Mouse (Mus musculus) ES-Bruce4 (cell line): ENCODE measurements around the gene C530008M17Rik.

Source experiments
- CTCF ChIP-seq: IDR thresholded peaks from one replicate; pipeline ENCODE4 v1.8.1; 2011; ENCODE audit warnings: low read depth, low read length
- POLR2A ChIP-seq: IDR thresholded peaks from one replicate; pipeline ENCODE4 v1.8.1; 2011; ENCODE audit warnings: low read length; ENCODE audit not compliant: insufficient read depth

DNA sequence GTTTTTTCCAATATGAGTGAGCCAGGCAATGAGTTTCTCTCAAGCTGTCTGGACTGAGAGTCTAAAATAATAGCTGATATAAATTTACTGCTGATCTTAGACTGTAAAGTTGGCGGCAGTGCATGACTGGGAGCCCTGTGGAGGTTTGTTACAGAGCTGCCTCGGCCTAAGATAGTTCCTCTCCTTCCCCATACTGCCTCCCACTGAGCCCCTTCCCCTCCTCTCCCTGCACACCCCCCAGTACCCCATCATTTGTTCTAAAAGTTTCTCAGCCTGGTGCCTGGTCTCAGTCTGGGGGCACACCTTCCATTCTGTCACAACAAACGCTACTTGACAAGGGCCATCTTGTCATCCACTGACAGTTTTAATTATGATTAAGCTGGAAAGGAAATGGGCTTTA lies 63.6 kb downstream of the C530008M17Rik start:
- no peak for TF ChIP-seq CTCF
- TF ChIP-seq POLR2A = no peak
